Mouse (Mus musculus): Measurements from ENCODE around the gene Fam135a. TPM values are rescaled to one million over a fixed set of nuclear protein-coding genes. Genes with fewer than 3 reads are reported as not detected.
"Not testable (repeated sequence)": the region's sequence is repeated elsewhere in the genome, so short reads cannot be mapped to it uniquely, and the experiment has no call there.

Fam135a gene
- polyA plus RNA-seq, 1 experiment from 2014 or later, result 25.5 TPM

DNA sequence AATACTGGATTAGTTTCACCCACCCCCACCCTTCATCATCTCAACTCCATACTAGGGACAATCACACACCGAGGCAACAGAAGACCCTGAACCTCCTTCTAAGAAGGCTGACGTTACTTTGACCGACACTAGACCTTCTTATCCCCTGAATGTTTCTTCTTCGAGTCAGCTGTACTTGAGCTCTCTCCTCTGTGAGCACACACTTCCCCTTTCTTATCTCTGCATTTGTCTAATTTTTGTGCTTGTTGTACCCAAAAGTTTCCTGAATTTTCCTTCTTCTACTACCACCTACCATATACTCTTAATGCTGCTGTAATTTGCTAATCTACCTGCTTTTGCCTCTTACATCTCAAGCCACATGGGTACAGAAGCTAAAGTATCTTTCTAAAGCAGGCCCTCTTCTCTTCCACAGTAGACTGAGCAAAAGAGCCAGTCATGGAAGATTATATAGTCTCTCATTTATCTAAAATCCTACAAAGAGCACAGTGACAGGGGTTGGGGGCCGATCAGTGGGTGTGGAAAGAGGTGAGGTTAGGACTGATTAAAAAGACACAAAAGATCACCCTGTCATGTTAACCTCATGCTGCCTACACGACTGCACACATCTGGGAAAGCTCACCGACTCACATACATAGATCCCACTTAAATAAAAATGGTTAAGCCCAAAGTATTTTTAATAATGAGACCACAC, 101.9 kb downstream of the Fam135a start:
- no peak overlapping the region for H3K4me2 ChIP-seq (ENCODE audit: low read depth, low read length)
- H3K9ac ChIP-seq (ENCODE audit: low read length), result no peak overlapping the region
- ATAC-seq (replicated peaks; ENCODE audit: extremely low read depth, insufficient read depth, low FRiP score), result no peak
- H3K36me3 ChIP-seq (ENCODE audit: control insufficient read depth, insufficient read depth), result peaks cover 39% of the 10 kb centered on the region
- no peaks in the 10 kb centered on the region for H3K27me3 ChIP-seq (ENCODE audit: control insufficient read depth, insufficient read depth, low read length)
- H3K4me1 ChIP-seq (ENCODE audit: control insufficient read depth, insufficient read depth, low read length), result no peaks in the 10 kb centered on the region
- H3K9me3 ChIP-seq (replicated peaks; ENCODE audit: control insufficient read depth, low read length), result no peaks in the 10 kb centered on the region
- WGBS, result 87% methylated on average over 7 of the region's 7 CpGs
- H3K27ac ChIP-seq (ENCODE audit: low read length), result no peak overlapping the region
- no peak overlapping the region for H3K4me3 ChIP-seq (ENCODE audit: low read length)

GRCm38 (mm10) chr1:23997493-23997892, 102.6 kb downstream of the Fam135a start:
- Histone ChIP-seq H3K9me3 (replicated peaks; ENCODE audit: control insufficient read depth, low read length) (no peaks in the 10 kb centered on the region), H3K36me3 (ENCODE audit: control insufficient read depth, insufficient read depth) (peaks cover 37% of the 10 kb centered on the region), H3K9ac (ENCODE audit: low read length) (no peak overlapping the region), H3K4me1 (ENCODE audit: control insufficient read depth, insufficient read depth, low read length) (no peaks in the 10 kb centered on the region), H3K27me3 (ENCODE audit: control insufficient read depth, insufficient read depth, low read length) (no peaks in the 10 kb centered on the region), H3K4me3 (ENCODE audit: low read length) (no peak overlapping the region), H3K4me2 (ENCODE audit: low read depth, low read length) (no peak overlapping the region), H3K27ac (ENCODE audit: low read length) (no peak overlapping the region)
- WGBS, result 89% methylated on average over 3 of the region's 3 CpGs
- ATAC-seq (replicated peaks; ENCODE audit: extremely low read depth, insufficient read depth, low FRiP score), result no peak

GRCm38 (mm10) chr1:23995420-23995819, 104.7 kb downstream of the Fam135a start:
- no peak for ATAC-seq (replicated peaks; ENCODE audit: extremely low read depth, insufficient read depth, low FRiP score)
- H3K4me2 ChIP-seq (ENCODE audit: low read depth, low read length), result no peak overlapping the region
- no peaks in the 10 kb centered on the region for H3K27me3 ChIP-seq (ENCODE audit: control insufficient read depth, insufficient read depth, low read length)
- H3K4me1 ChIP-seq (ENCODE audit: control insufficient read depth, insufficient read depth, low read length), result no peaks in the 10 kb centered on the region
- H3K36me3 ChIP-seq (ENCODE audit: control insufficient read depth, insufficient read depth), result peaks cover 31% of the 10 kb centered on the region
- H3K9ac ChIP-seq (ENCODE audit: low read length), result no peak overlapping the region
- no peaks in the 10 kb centered on the region for H3K9me3 ChIP-seq (replicated peaks; ENCODE audit: control insufficient read depth, low read length)
- 89% methylated on average over 4 of the region's 4 CpGs for WGBS
- no peak overlapping the region for H3K4me3 ChIP-seq (ENCODE audit: low read length)
- no peak overlapping the region for H3K27ac ChIP-seq (ENCODE audit: low read length)

DNA sequence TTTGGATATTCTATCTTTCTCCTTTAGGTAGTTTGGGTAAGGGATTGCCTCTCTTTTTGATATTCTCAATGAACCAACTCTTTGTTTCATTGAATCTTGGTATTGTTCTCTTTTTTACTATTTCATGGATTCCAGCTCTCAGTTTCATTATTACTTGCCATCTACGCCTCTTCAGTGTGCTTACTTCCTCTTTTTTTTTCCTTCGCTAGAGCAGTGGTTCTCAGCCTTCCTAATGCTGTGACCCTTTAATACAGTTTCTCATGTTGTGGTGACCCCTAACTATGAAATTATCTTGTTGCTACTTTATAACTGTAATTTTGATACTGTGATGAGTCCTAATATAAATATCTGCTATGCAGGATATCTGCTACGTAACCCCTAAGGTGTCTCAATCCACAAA, 117.0 kb downstream of the Fam135a start:
- Histone ChIP-seq H3K9ac (ENCODE audit: low read length) (no peak overlapping the region), H3K36me3 (ENCODE audit: control insufficient read depth, insufficient read depth) (no peaks in the 10 kb centered on the region), H3K4me3 (ENCODE audit: low read length) (no peak overlapping the region), H3K4me2 (ENCODE audit: low read depth, low read length) (no peak overlapping the region), H3K27ac (ENCODE audit: low read length) (no peak overlapping the region), H3K4me1 (ENCODE audit: control insufficient read depth, insufficient read depth, low read length) (no peaks in the 10 kb centered on the region), H3K9me3 (replicated peaks; ENCODE audit: control insufficient read depth, low read length) (no peaks in the 10 kb centered on the region), H3K27me3 (ENCODE audit: control insufficient read depth, insufficient read depth, low read length) (no peaks in the 10 kb centered on the region)
- ATAC-seq (replicated peaks; ENCODE audit: extremely low read depth, insufficient read depth, low FRiP score), result no peak
- WGBS, result 87% methylated on average over 3 of the region's 3 CpGs

DNA sequence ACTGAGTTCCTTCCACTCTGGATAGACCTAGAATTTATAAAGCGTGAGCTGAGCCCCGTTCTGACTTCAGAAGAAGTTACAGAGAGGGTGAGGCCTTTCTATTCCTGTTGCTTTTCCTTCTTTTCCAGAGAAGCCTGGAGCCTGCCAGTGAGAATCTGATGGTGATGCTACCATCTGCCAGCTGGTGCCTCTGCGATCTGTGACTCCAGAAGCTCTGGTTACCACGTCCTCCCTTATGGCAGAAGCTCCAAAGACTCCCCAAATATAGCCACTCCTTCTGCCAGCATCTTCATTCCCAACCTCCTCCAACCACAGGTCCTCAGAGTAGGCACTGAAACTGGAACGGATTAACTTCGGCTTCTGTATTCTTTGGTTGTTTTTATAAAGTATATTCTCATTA, 121.9 kb downstream of the Fam135a start:
- no peak for ATAC-seq (replicated peaks; ENCODE audit: extremely low read depth, insufficient read depth, low FRiP score)
- WGBS, result 76% methylated on average over 6 of the region's 6 CpGs
- no peak overlapping the region for H3K4me2 ChIP-seq (ENCODE audit: low read depth, low read length)

GRCm38 (mm10) chr1:23971159-23971558, 129.0 kb downstream of the Fam135a start:
- H3K9ac ChIP-seq (ENCODE audit: low read length); ATAC-seq (replicated peaks; ENCODE audit: extremely low read depth, insufficient read depth, low FRiP score): not testable (repeated sequence)
- 86% methylated on average over 3 of the region's 4 CpGs for WGBS

More for the DNA sequence above, 121.9 kb downstream of the Fam135a start:
- Histone ChIP-seq H3K4me1 (ENCODE audit: control insufficient read depth, insufficient read depth, low read length) (no peaks in the 10 kb centered on the region), H3K9me3 (replicated peaks; ENCODE audit: control insufficient read depth, low read length) (no peaks in the 10 kb centered on the region; the same call in 1 of the 2 replicates), H3K36me3 (ENCODE audit: control insufficient read depth, insufficient read depth) (no peaks in the 10 kb centered on the region), H3K9ac (ENCODE audit: low read length) (no peak overlapping the region), H3K27me3 (ENCODE audit: control insufficient read depth, insufficient read depth, low read length) (no peaks in the 10 kb centered on the region), H3K27ac (ENCODE audit: low read length) (no peak overlapping the region), H3K4me3 (ENCODE audit: low read length) (no peak overlapping the region)

DNA sequence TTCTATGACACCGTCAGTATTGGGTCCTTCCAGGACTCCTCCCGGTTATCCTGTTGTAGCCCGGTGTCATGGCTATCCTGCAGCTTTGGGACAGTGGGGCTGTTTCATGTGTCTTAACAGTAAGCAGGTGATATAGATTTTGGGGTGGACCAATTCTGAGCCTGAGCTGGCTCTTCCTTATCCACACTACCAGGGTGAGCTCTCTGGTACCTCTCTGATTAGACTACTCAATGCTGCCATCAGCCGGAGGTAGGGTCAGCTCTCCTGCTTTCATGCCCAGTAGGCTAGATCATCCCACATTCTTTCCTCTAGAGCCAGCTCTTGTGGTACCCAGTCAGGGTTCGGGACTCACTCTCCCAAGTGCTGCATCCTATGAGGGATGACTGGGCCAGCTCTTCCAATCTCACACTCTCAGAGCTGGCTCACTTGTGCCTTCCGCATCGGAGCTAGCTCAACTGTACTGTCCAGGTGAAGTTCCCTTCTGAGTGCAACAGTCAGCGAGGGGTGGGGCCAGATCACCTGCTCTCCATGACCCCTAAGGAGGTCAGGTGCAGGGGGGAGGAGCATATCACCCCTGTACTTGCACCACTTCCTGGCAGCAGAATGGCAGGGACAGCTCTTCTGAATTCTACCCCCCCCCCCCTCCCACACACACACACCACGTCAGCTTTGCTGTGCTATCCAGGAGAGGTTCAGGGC, 132.0 kb downstream of the Fam135a start:
- Histone ChIP-seq H3K27me3 (ENCODE audit: control insufficient read depth, insufficient read depth, low read length) (no peaks in the 10 kb centered on the region), H3K4me1 (ENCODE audit: control insufficient read depth, insufficient read depth, low read length) (no peaks in the 10 kb centered on the region), H3K27ac (ENCODE audit: low read length) (no peak overlapping the region), H3K9me3 (replicated peaks; ENCODE audit: control insufficient read depth, low read length) (peaks cover 4% of the 10 kb centered on the region), H3K4me2 (ENCODE audit: low read depth, low read length) (no peak overlapping the region), H3K36me3 (ENCODE audit: control insufficient read depth, insufficient read depth) (no peaks in the 10 kb centered on the region), H3K4me3 (ENCODE audit: low read length) (no peak overlapping the region), H3K9ac (ENCODE audit: low read length) (no peak overlapping the region)
- WGBS, result 79% methylated on average over 9 of the region's 9 CpGs
- no peak for ATAC-seq (replicated peaks; ENCODE audit: extremely low read depth, insufficient read depth, low FRiP score)

More at GRCm38 (mm10) chr1:23971159-23971558, 129.0 kb downstream of the Fam135a start:
- not testable (repeated sequence) for H3K36me3 ChIP-seq (ENCODE audit: control insufficient read depth, insufficient read depth); H3K27me3 ChIP-seq (ENCODE audit: control insufficient read depth, insufficient read depth, low read length); H3K27ac ChIP-seq (ENCODE audit: low read length); H3K4me3 ChIP-seq (ENCODE audit: low read length); H3K4me2 ChIP-seq (ENCODE audit: low read depth, low read length); H3K9me3 ChIP-seq (replicated peaks; ENCODE audit: control insufficient read depth, low read length); H3K4me1 ChIP-seq (ENCODE audit: control insufficient read depth, insufficient read depth, low read length)

DNA sequence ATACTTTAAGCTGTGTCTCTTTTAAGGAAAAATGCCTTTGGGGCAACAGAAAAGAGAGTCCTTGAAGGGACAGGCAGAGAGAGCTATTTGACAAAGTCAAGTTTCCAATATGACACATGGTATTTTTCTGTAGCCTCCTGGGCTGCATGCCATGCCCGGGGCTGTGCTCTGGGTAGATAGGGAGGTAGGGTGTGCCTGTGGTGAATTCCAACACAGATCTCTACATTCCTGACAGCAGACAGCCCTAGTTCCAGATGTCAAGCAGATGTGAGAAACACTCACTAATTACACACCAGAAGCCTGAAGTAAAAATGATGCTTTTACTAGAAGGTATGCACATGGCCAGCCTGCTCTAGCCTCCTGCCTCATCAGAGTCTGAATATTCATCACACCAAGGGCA, 133.9 kb downstream of the Fam135a start:
- Histone ChIP-seq H3K4me1 (ENCODE audit: control insufficient read depth, insufficient read depth, low read length) (no peaks in the 10 kb centered on the region), H3K36me3 (ENCODE audit: control insufficient read depth, insufficient read depth) (no peaks in the 10 kb centered on the region), H3K4me2 (ENCODE audit: low read depth, low read length) (no peak overlapping the region), H3K27ac (ENCODE audit: low read length) (no peak overlapping the region), H3K9ac (ENCODE audit: low read length) (no peak overlapping the region), H3K9me3 (replicated peaks; ENCODE audit: control insufficient read depth, low read length) (peaks cover 4% of the 10 kb centered on the region), H3K27me3 (ENCODE audit: control insufficient read depth, insufficient read depth, low read length) (no peaks in the 10 kb centered on the region), H3K4me3 (ENCODE audit: low read length) (no peak overlapping the region)
- 21% methylated on average over 1 of the region's 1 CpGs for WGBS
- ATAC-seq (replicated peaks; ENCODE audit: extremely low read depth, insufficient read depth, low FRiP score), result peak; percentile 63; the same call in 1 of the 2 replicates

Data from heart, embryonic 16.5 days (tissue).